Mouse (Mus musculus) large intestine, adult 2 months (tissue): ENCODE measurements around the gene Actn4. TPM values are rescaled to one million over a fixed set of nuclear protein-coding genes. Genes with fewer than 3 reads are reported as not detected.
"Not testable (repeated sequence)": the region's sequence is repeated elsewhere in the genome, so short reads cannot be mapped to it uniquely, and the experiment has no call there.

Experiments
- DNase-seq: peaks from one replicate; pipeline ENCODE4 v3.0.0-alpha.2; 2012; ENCODE audit warnings: low read depth, low spot score
- WGBS: fragments of 180-500 bp; shearing (Covaris S2); methylation state at CpG from one replicate; pipeline ENCODE4 v1.1.7; 2018; 5-methylcytosine and 5-hydroxymethylcytosine counted together
- polyA plus RNA-seq: library from polyadenylated mRNA; depleted of rRNA; stranded (reverse); fragments of >200 nt; gene quantifications from 2 replicates; pipeline ENCODE4 v1.2.3, GENCODE M21; 2012

Gene Actn4
- polyA plus RNA-seq, 1 experiment, result 542 TPM

- no peak for DNase-seq
- WGBS, result 82% methylated on average over 13 of the region's 13 CpGs
These were observed 60.6 kb downstream of the Actn4 start for GRCm38 (mm10) chr7:28901311-28902125.

- no peak for DNase-seq
- 69% methylated on average over 4 of the region's 4 CpGs for WGBS
These were observed 62.2 kb downstream of the Actn4 start for GRCm38 (mm10) chr7:28899972-28900371.

- no peak for DNase-seq
- WGBS, result 83% methylated on average over 6 of the region's 6 CpGs
These were observed 64.5 kb downstream of the Actn4 start for GRCm38 (mm10) chr7:28897661-28898060.

GRCm38 (mm10) chr7:28894942-28895341 is 67.2 kb downstream of the Actn4 start:
- 69% methylated on average over 5 of the region's 5 CpGs for WGBS
- DNase-seq, result no peak

GRCm38 (mm10) chr7:28893643-28894265 is 68.4 kb downstream of the Actn4 start:
- no peak for DNase-seq
- WGBS, result 50% methylated on average over 7 of the region's 7 CpGs

GRCm38 (mm10) chr7:28892601-28893000 is 69.5 kb downstream of the Actn4 start:
- 67% methylated on average over 17 of the region's 17 CpGs for whole genome bisulfite sequencing
- no peak for DNase-seq

- 4% methylated on average over 27 of the region's 27 CpGs for WGBS
- DNase-seq, result no peak
These were observed 73.4 kb downstream of the Actn4 start for GRCm38 (mm10) chr7:28888701-28889161.

- DNase-seq, result no peak
- WGBS, result 36% methylated on average over 14 of the region's 14 CpGs
These were observed 75.7 kb downstream of the Actn4 start for GRCm38 (mm10) chr7:28886486-28886885.

- WGBS, result 86% methylated on average over 4 of the region's 4 CpGs
- DNase-seq, result not testable (repeated sequence)
These were observed 78.4 kb downstream of the Actn4 start for GRCm38 (mm10) chr7:28883704-28884103.

- 85% methylated on average over 11 of the region's 11 CpGs for WGBS
These were observed 79.1 kb downstream of the Actn4 start for GRCm38 (mm10) chr7:28883039-28883438.

GRCm38 (mm10) chr7:28881199-28881598 is 80.9 kb downstream of the Actn4 start, which contains the start of gene Capn12:
TSS of gene Capn12 (plus strand) at chr7:28881422.
- 38% methylated on average over 13 of the region's 13 CpGs for WGBS
- DNase-seq, result no peak

More at GRCm38 (mm10) chr7:28883039-28883438, 79.1 kb downstream of the Actn4 start:
- no peak for DNase-seq

GRCm38 (mm10) chr7:28880554-28880953 is 81.6 kb downstream of the Actn4 start:
- 88% methylated on average over 10 of the region's 10 CpGs for WGBS
- no peak for DNase-seq

- 75% methylated on average over 7 of the region's 7 CpGs for WGBS
These were observed 82.5 kb downstream of the Actn4 start for GRCm38 (mm10) chr7:28879606-28880005.

GRCm38 (mm10) chr7:28877856-28878255 is 84.3 kb downstream of the Actn4 start:
- 87% methylated on average over 4 of the region's 4 CpGs for WGBS
- DNase-seq, result no peak

More at GRCm38 (mm10) chr7:28879606-28880005, 82.5 kb downstream of the Actn4 start:
- DNase-seq, result no peak

GRCm38 (mm10) chr7:28877155-28877554 is 85.0 kb downstream of the Actn4 start:
- 83% methylated on average over 7 of the region's 7 CpGs for WGBS
- no peak for DNase-seq

- WGBS, result 76% methylated on average over 4 of the region's 4 CpGs
- no peak for DNase-seq
These were observed 86.0 kb downstream of the Actn4 start for GRCm38 (mm10) chr7:28876099-28876498.

GRCm38 (mm10) chr7:28874565-28874964 is 87.6 kb downstream of the Actn4 start:
- 42% methylated on average over 2 of the region's 2 CpGs for WGBS
- no peak for DNase-seq

- 66% methylated on average over 24 of the region's 24 CpGs for WGBS
- no peak for DNase-seq
These were observed 91.1 kb downstream of the Actn4 start for GRCm38 (mm10) chr7:28870901-28871664.

- DNase-seq, result not testable (repeated sequence)
- 16% methylated on average over 23 of the region's 23 CpGs for WGBS
These were observed 94.4 kb downstream of the Actn4 start for GRCm38 (mm10) chr7:28867508-28868340.
